Mouse (Mus musculus): ENCODE measurements around the gene D6Wsu163e. TPM values are rescaled to one million over a fixed set of nuclear protein-coding genes. Genes with fewer than 3 reads are reported as not detected.
A peak's percentile ranks its signal among the peaks of the same experiment; 100 is the strongest.

Gene D6Wsu163e
- polyA plus RNA-seq (2014; fragmentation: Nextera tagmentation; extraction: Ambion mirVana), result 20.9 and 27.1 TPM in 2 replicates

GRCm38 (mm10) chr6:126939487-126940171 is at the start of gene D6Wsu163e, which contains the start of gene Rad51ap1:
TSS of gene D6Wsu163e (plus strand) at chr6:126939962.
TSS of gene Rad51ap1 (minus strand) at chr6:126939587.
- ATAC-seq (replicated peaks; ENCODE audit: low FRiP score) (peak; percentile 98), DNase-seq (ENCODE audit: low spot score) (peak; percentile 89)
- WGBS, result under 1% methylated on average over 33 of the region's 33 CpGs
- H3K27me3 ChIP-seq (replicated peaks; ENCODE audit: control insufficient read depth, insufficient read depth, low read length), result no peaks in the 10 kb centered on the region
- H3K9me3 ChIP-seq (ENCODE audit: control insufficient read depth, low read length), result no peaks in the 10 kb centered on the region
- peak within 1 kb of the TSS; percentile 84 for H3K9ac ChIP-seq (ENCODE audit: low read depth, low read length)
- H3K4me2 ChIP-seq, result peak within 1 kb of the TSS; percentile 73
- peak within 1 kb of the TSS; percentile 81 for H3K4me3 ChIP-seq (ENCODE audit: low read depth, low read length)
- peaks cover 4% of the 10 kb centered on the region; the same call in 1 of the 2 replicates for H3K36me3 ChIP-seq (ENCODE audit: control insufficient read depth, insufficient read depth, low read length)
- H3K27ac ChIP-seq (ENCODE audit: low read depth, low read length), result peak within 1 kb of the TSS; percentile 72
- peaks cover 4% of the 10 kb centered on the region for H3K4me1 ChIP-seq (replicated peaks; ENCODE audit: control insufficient read depth, insufficient read depth, low read length)

GRCm38 (mm10) chr6:126907378-126907777 is 32.4 kb upstream of the D6Wsu163e start:
- no peak overlapping the region for H3K4me3 ChIP-seq (ENCODE audit: low read depth, low read length)
- H3K36me3 ChIP-seq (ENCODE audit: control insufficient read depth, insufficient read depth, low read length), result no peaks in the 10 kb centered on the region
- no peak overlapping the region for H3K4me2 ChIP-seq
- WGBS, result 81% methylated on average over 4 of the region's 5 CpGs
- H3K9me3 ChIP-seq (ENCODE audit: control insufficient read depth, low read length), result no peaks in the 10 kb centered on the region
- DNase-seq (ENCODE audit: low spot score) (no peak), ATAC-seq (replicated peaks; ENCODE audit: low FRiP score) (no peak)
- H3K4me1 ChIP-seq (replicated peaks; ENCODE audit: control insufficient read depth, insufficient read depth, low read length), result no peaks in the 10 kb centered on the region
- no peak overlapping the region for H3K27ac ChIP-seq (ENCODE audit: low read depth, low read length)
- H3K27me3 ChIP-seq (replicated peaks; ENCODE audit: control insufficient read depth, insufficient read depth, low read length), result no peaks in the 10 kb centered on the region
- no peak overlapping the region for H3K9ac ChIP-seq (ENCODE audit: low read depth, low read length)

GRCm38 (mm10) chr6:126907876-126908275 is 31.9 kb upstream of the D6Wsu163e start:
- Histone ChIP-seq H3K36me3 (ENCODE audit: control insufficient read depth, insufficient read depth, low read length) (no peaks in the 10 kb centered on the region), H3K9me3 (ENCODE audit: control insufficient read depth, low read length) (no peaks in the 10 kb centered on the region), H3K9ac (ENCODE audit: low read depth, low read length) (no peak overlapping the region), H3K4me1 (replicated peaks; ENCODE audit: control insufficient read depth, insufficient read depth, low read length) (no peaks in the 10 kb centered on the region), H3K27me3 (replicated peaks; ENCODE audit: control insufficient read depth, insufficient read depth, low read length) (no peaks in the 10 kb centered on the region), H3K4me2 (no peak overlapping the region), H3K27ac (ENCODE audit: low read depth, low read length) (no peak overlapping the region), H3K4me3 (ENCODE audit: low read depth, low read length) (no peak overlapping the region)
- WGBS, result 52% methylated on average over 3 of the region's 3 CpGs
- DNase-seq (ENCODE audit: low spot score) (no peak), ATAC-seq (replicated peaks; ENCODE audit: low FRiP score) (no peak)

- no peaks in the 10 kb centered on the region for H3K4me1 ChIP-seq (replicated peaks; ENCODE audit: control insufficient read depth, insufficient read depth, low read length)
- WGBS, result 67% methylated on average over 4 of the region's 4 CpGs
- no peak for DNase-seq (ENCODE audit: low spot score)
- no peaks in the 10 kb centered on the region for H3K36me3 ChIP-seq (ENCODE audit: control insufficient read depth, insufficient read depth, low read length)
- no peak overlapping the region for H3K4me2 ChIP-seq
- H3K27me3 ChIP-seq (replicated peaks; ENCODE audit: control insufficient read depth, insufficient read depth, low read length), result no peaks in the 10 kb centered on the region
- H3K9me3 ChIP-seq (ENCODE audit: control insufficient read depth, low read length), result no peaks in the 10 kb centered on the region
- no peak overlapping the region for H3K4me3 ChIP-seq (ENCODE audit: low read depth, low read length)
- H3K27ac ChIP-seq (ENCODE audit: low read depth, low read length), result no peak overlapping the region
- no peak for ATAC-seq (replicated peaks; ENCODE audit: low FRiP score)
- H3K9ac ChIP-seq (ENCODE audit: low read depth, low read length), result no peak overlapping the region
Observed at GRCm38 (mm10) chr6:126910727-126911126, 29.0 kb upstream of the D6Wsu163e start.

GRCm38 (mm10) chr6:126914928-126915327 is 24.8 kb upstream of the D6Wsu163e start:
- Histone ChIP-seq H3K9ac (ENCODE audit: low read depth, low read length) (no peak overlapping the region), H3K27me3 (replicated peaks; ENCODE audit: control insufficient read depth, insufficient read depth, low read length) (no peaks in the 10 kb centered on the region), H3K9me3 (ENCODE audit: control insufficient read depth, low read length) (no peaks in the 10 kb centered on the region), H3K4me1 (replicated peaks; ENCODE audit: control insufficient read depth, insufficient read depth, low read length) (no peaks in the 10 kb centered on the region), H3K27ac (ENCODE audit: low read depth, low read length) (no peak overlapping the region), H3K4me2 (no peak overlapping the region), H3K36me3 (ENCODE audit: control insufficient read depth, insufficient read depth, low read length) (no peaks in the 10 kb centered on the region), H3K4me3 (ENCODE audit: low read depth, low read length) (no peak overlapping the region)
- ATAC-seq (replicated peaks; ENCODE audit: low FRiP score) (no peak), DNase-seq (ENCODE audit: low spot score) (no peak)
- 75% methylated on average over 5 of the region's 5 CpGs for WGBS

- H3K27ac ChIP-seq (ENCODE audit: low read depth, low read length), result no peak within 1 kb of the TSS
- H3K9ac ChIP-seq (ENCODE audit: low read depth, low read length), result no peak within 1 kb of the TSS
- no peaks in the 10 kb centered on the region for H3K4me1 ChIP-seq (replicated peaks; ENCODE audit: control insufficient read depth, insufficient read depth, low read length)
- H3K9me3 ChIP-seq (ENCODE audit: control insufficient read depth, low read length), result no peaks in the 10 kb centered on the region
- 19% methylated on average over 21 of the region's 21 CpGs for WGBS
- H3K4me3 ChIP-seq (ENCODE audit: low read depth, low read length), result no peak within 1 kb of the TSS
- DNase-seq (ENCODE audit: low spot score), result peak; percentile 39
- ATAC-seq (replicated peaks; ENCODE audit: low FRiP score), result peak; percentile 55
- H3K27me3 ChIP-seq (replicated peaks; ENCODE audit: control insufficient read depth, insufficient read depth, low read length), result no peaks in the 10 kb centered on the region
- H3K4me2 ChIP-seq, result peak within 1 kb of the TSS; percentile 12
- peaks cover 24% of the 10 kb centered on the region for H3K36me3 ChIP-seq (ENCODE audit: control insufficient read depth, insufficient read depth, low read length)
Observed at GRCm38 (mm10) chr6:126921111-126921881, 18.5 kb upstream of the D6Wsu163e start, which contains the start of gene Dyrk4. TSS of gene Dyrk4 (minus strand) at chr6:126921839.

- Histone ChIP-seq H3K36me3 (ENCODE audit: control insufficient read depth, insufficient read depth, low read length) (peaks cover 30% of the 10 kb centered on the region), H3K4me3 (ENCODE audit: low read depth, low read length) (no peak overlapping the region), H3K4me1 (replicated peaks; ENCODE audit: control insufficient read depth, insufficient read depth, low read length) (no peaks in the 10 kb centered on the region; the same call in 1 of the 2 replicates), H3K27ac (ENCODE audit: low read depth, low read length) (no peak overlapping the region), H3K27me3 (replicated peaks; ENCODE audit: control insufficient read depth, insufficient read depth, low read length) (no peaks in the 10 kb centered on the region), H3K9ac (ENCODE audit: low read depth, low read length) (no peak overlapping the region), H3K9me3 (ENCODE audit: control insufficient read depth, low read length) (no peaks in the 10 kb centered on the region), H3K4me2 (no peak overlapping the region)
- no peak for DNase-seq (ENCODE audit: low spot score)
- 86% methylated on average over 2 of the region's 2 CpGs for WGBS
- ATAC-seq (replicated peaks; ENCODE audit: low FRiP score), result no peak
Observed at GRCm38 (mm10) chr6:126932896-126933295, 6.9 kb upstream of the D6Wsu163e start.

GRCm38 (mm10) chr6:126938047-126938446 is 1.7 kb upstream of the D6Wsu163e start:
- H3K9me3 ChIP-seq (ENCODE audit: control insufficient read depth, low read length), result no peaks in the 10 kb centered on the region
- ATAC-seq (replicated peaks; ENCODE audit: low FRiP score) (no peak), DNase-seq (ENCODE audit: low spot score) (no peak)
- H3K4me1 ChIP-seq (replicated peaks; ENCODE audit: control insufficient read depth, insufficient read depth, low read length), result peaks cover 4% of the 10 kb centered on the region
- H3K9ac ChIP-seq (ENCODE audit: low read depth, low read length), result peak overlapping the region; percentile 84
- H3K4me3 ChIP-seq (ENCODE audit: low read depth, low read length), result peak overlapping the region; percentile 81
- 76% methylated on average over 2 of the region's 2 CpGs for WGBS
- H3K27me3 ChIP-seq (replicated peaks; ENCODE audit: control insufficient read depth, insufficient read depth, low read length), result no peaks in the 10 kb centered on the region
- peaks cover 11% of the 10 kb centered on the region; the same call in 1 of the 2 replicates for H3K36me3 ChIP-seq (ENCODE audit: control insufficient read depth, insufficient read depth, low read length)
- peak overlapping the region; percentile 73 for H3K4me2 ChIP-seq
- H3K27ac ChIP-seq (ENCODE audit: low read depth, low read length), result no peak overlapping the region

Measured in liver, embryonic 11.5 days (tissue).